Mouse (Mus musculus) lung, embryonic 14.5 days (tissue): ENCODE data around the gene H2-M10.6. TPM values are rescaled to one million over a fixed set of nuclear protein-coding genes. Genes with fewer than 3 reads are reported as not detected.
A peak's percentile ranks its signal among the peaks of the same experiment; 100 is the strongest.
"Not testable (repeated sequence)": the region's sequence is repeated elsewhere in the genome, so short reads cannot be mapped to it uniquely, and the experiment has no call there.

Experiments used
- ATAC-seq: fragments of 200-750 bp; cut with Nextera tagmentation; 2 replicates; pipeline ENCODE4 v1.8.0; 2017; ENCODE audit warnings: mild to moderate bottlenecking, moderate TSS enrichment, moderate library complexity; ENCODE audit not compliant: insufficient read depth
- DNase-seq: peaks from one replicate; pipeline ENCODE4 v3.0.0-alpha.2; 2015
- H3K27ac ChIP-seq: fragments of 300-500 bp; sonication (generic); 2 replicates; pipeline ENCODE4 v1.5.1; 2014; ENCODE audit warnings: low read depth, mild to moderate bottlenecking, moderate library complexity
- H3K27me3 ChIP-seq: fragments of 300-500 bp; sonication (generic); 2 replicates; pipeline ENCODE4 v1.6.1; 2014; ENCODE audit warnings: low read length, control low read depth; ENCODE audit not compliant: insufficient read depth
- H3K36me3 ChIP-seq: fragments of 300-500 bp; sonication (generic); 2 replicates; pipeline ENCODE4 v1.6.1; 2014; ENCODE audit warnings: control low read depth; ENCODE audit not compliant: insufficient read depth
- H3K4me1 ChIP-seq: fragments of 300-500 bp; sonication (generic); 2 replicates; pipeline ENCODE4 v1.6.1; 2014; ENCODE audit warnings: antibody characterized with exemption, control low read depth; ENCODE audit not compliant: insufficient read depth
- H3K4me2 ChIP-seq: fragments of 300-500 bp; sonication (generic); 2 replicates; pipeline ENCODE4 v1.6.1; 2014; ENCODE audit warnings: mild to moderate bottlenecking
- H3K4me3 ChIP-seq: fragments of 300-500 bp; sonication (generic); 2 replicates; pipeline ENCODE4 v1.5.1; 2014; ENCODE audit warnings: low read depth, low read length
- H3K9ac ChIP-seq: fragments of 300-500 bp; sonication (generic); 2 replicates; pipeline ENCODE4 v1.6.1; 2014
- H3K9me3 ChIP-seq: fragments of 300-500 bp; sonication (generic); 2 replicates; pipeline ENCODE4 v1.6.1; 2016; ENCODE audit warnings: low read depth, low read length, control low read depth
- CTCF ChIP-seq: IDR thresholded peaks from 2 replicates; pipeline ENCODE4 v1.5.1; 2016; ENCODE audit warnings: antibody characterized with exemption, low read depth
- WGBS: fragments of 180-500 bp; shearing (Covaris S2); extraction: QIAGEN DNeasy Blood & Tissue Kit; methylation state at CpG from one replicate; pipeline ENCODE4 v1.1.7; 2014; 5-methylcytosine and 5-hydroxymethylcytosine counted together
- polyA plus RNA-seq: library from polyadenylated mRNA; unstranded; fragments of >200 nt; fragmentation: Nextera tagmentation; extraction: Ambion mirVana; gene quantifications from 2 replicates; pipeline ENCODE4 v1.2.1, GENCODE M21; 2014

The H2-M10.6 gene
- polyA plus RNA-seq, 1 experiment from 2014 or later: not detected

- not testable (repeated sequence) for H3K36me3 ChIP-seq, H3K4me3 ChIP-seq, H3K27me3 ChIP-seq, H3K4me1 ChIP-seq, H3K27ac ChIP-seq, H3K4me2 ChIP-seq, H3K9me3 ChIP-seq, H3K9ac ChIP-seq
- DNase-seq (peak; percentile 92), ATAC-seq (peak; percentile 38; the same call in 1 of the 2 replicates)
- TF ChIP-seq CTCF: peak; percentile 86
Measured at GRCm38 (mm10) chr17:36788801-36789200, 23.2 kb upstream of the H2-M10.6 start.

- H3K4me3 ChIP-seq: no peak overlapping the region
- H3K4me2 ChIP-seq: no peak overlapping the region
- no peaks in the 10 kb centered on the region for H3K36me3 ChIP-seq
- no peak overlapping the region for H3K27ac ChIP-seq
- TF ChIP-seq CTCF: no peak
- H3K4me1 ChIP-seq: no peaks in the 10 kb centered on the region
- WGBS: 54% methylated on average over 10 of the region's 10 CpGs
- no peak overlapping the region for H3K9ac ChIP-seq
- DNase-seq (no peak), ATAC-seq (no peak)
- no peaks in the 10 kb centered on the region for H3K9me3 ChIP-seq
- no peaks in the 10 kb centered on the region for H3K27me3 ChIP-seq
Measured at GRCm38 (mm10) chr17:36799493-36799892, 12.5 kb upstream of the H2-M10.6 start.

GRCm38 (mm10) chr17:36799921-36800462, 12.0 kb upstream of the H2-M10.6 start:
- H3K9ac ChIP-seq, ATAC-seq, DNase-seq, H3K27ac ChIP-seq, H3K4me2 ChIP-seq, H3K9me3 ChIP-seq, H3K4me3 ChIP-seq, H3K27me3 ChIP-seq, H3K4me1 ChIP-seq, H3K36me3 ChIP-seq: not testable (repeated sequence)
- whole genome bisulfite sequencing: 9% methylated on average over 4 of the region's 4 CpGs

- peak; percentile 78 for TF ChIP-seq CTCF
- no peaks in the 10 kb centered on the region for H3K36me3 ChIP-seq
- H3K9me3 ChIP-seq: no peaks in the 10 kb centered on the region
- no peak overlapping the region for H3K4me2 ChIP-seq
- no peak for ATAC-seq
- peak; percentile 71 for DNase-seq
- H3K9ac ChIP-seq: no peak overlapping the region
- H3K4me3 ChIP-seq: no peak overlapping the region
- H3K27me3 ChIP-seq: no peaks in the 10 kb centered on the region
- no peak overlapping the region for H3K27ac ChIP-seq
- no peaks in the 10 kb centered on the region for H3K4me1 ChIP-seq
Measured at GRCm38 (mm10) chr17:36824005-36824404, 12.0 kb downstream of the H2-M10.6 start.

- Histone ChIP-seq H3K36me3 (no peaks in the 10 kb centered on the region), H3K4me3 (no peak overlapping the region), H3K27me3 (no peaks in the 10 kb centered on the region), H3K27ac (no peak overlapping the region), H3K4me2 (no peak overlapping the region), H3K9me3 (no peaks in the 10 kb centered on the region), H3K4me1 (no peaks in the 10 kb centered on the region), H3K9ac (no peak overlapping the region)
- ATAC-seq (no peak), DNase-seq (peak; percentile 27)
- WGBS: 29% methylated on average over 4 of the region's 4 CpGs
- TF ChIP-seq CTCF: no peak; the same call in 1 of the 2 replicates
Measured at GRCm38 (mm10) chr17:36825525-36825924, 13.6 kb downstream of the H2-M10.6 start.

- H3K27ac ChIP-seq, H3K4me3 ChIP-seq, H3K9me3 ChIP-seq, H3K4me1 ChIP-seq, H3K36me3 ChIP-seq, H3K4me2 ChIP-seq, H3K27me3 ChIP-seq, H3K9ac ChIP-seq: not testable (repeated sequence)
- peak; percentile 94 for DNase-seq
- peak; percentile 77 for TF ChIP-seq CTCF
- ATAC-seq: peak; percentile 84
- WGBS: 17% methylated on average over 5 of the region's 5 CpGs
Measured at GRCm38 (mm10) chr17:36826002-36826401, 14.0 kb downstream of the H2-M10.6 start.

GRCm38 (mm10) chr17:36828488-36828887, 16.5 kb downstream of the H2-M10.6 start:
- Histone ChIP-seq H3K9me3 (no peaks in the 10 kb centered on the region), H3K27me3 (no peaks in the 10 kb centered on the region), H3K9ac (no peak overlapping the region), H3K27ac (no peak overlapping the region), H3K4me2 (no peak overlapping the region), H3K4me3 (no peak overlapping the region), H3K36me3 (no peaks in the 10 kb centered on the region), H3K4me1 (no peaks in the 10 kb centered on the region)
- TF ChIP-seq CTCF: no peak
- DNase-seq: no peak
- 74% methylated on average over 2 of the region's 2 CpGs for WGBS
- ATAC-seq: no peak

- no peaks in the 10 kb centered on the region for H3K36me3 ChIP-seq
- H3K27me3 ChIP-seq: no peaks in the 10 kb centered on the region
- H3K9ac ChIP-seq: no peak overlapping the region
- H3K27ac ChIP-seq: no peak overlapping the region
- ATAC-seq: no peak
- 72% methylated on average over 3 of the region's 3 CpGs for WGBS
- H3K4me2 ChIP-seq: no peak overlapping the region
- no peaks in the 10 kb centered on the region for H3K9me3 ChIP-seq
- H3K4me3 ChIP-seq: no peak overlapping the region
- no peak for DNase-seq
- no peaks in the 10 kb centered on the region for H3K4me1 ChIP-seq
- TF ChIP-seq CTCF: no peak
Measured at GRCm38 (mm10) chr17:36830470-36830869, 18.5 kb downstream of the H2-M10.6 start.
